Mouse (Mus musculus): ENCODE measurements at regions not wholly inside any gene's neighbourhood (a gene's known extent, or its start where the extent isn't known, plus 50 kb on each side); places are given as distances from the start of the nearest gene placed in this dataset.

DNA sequence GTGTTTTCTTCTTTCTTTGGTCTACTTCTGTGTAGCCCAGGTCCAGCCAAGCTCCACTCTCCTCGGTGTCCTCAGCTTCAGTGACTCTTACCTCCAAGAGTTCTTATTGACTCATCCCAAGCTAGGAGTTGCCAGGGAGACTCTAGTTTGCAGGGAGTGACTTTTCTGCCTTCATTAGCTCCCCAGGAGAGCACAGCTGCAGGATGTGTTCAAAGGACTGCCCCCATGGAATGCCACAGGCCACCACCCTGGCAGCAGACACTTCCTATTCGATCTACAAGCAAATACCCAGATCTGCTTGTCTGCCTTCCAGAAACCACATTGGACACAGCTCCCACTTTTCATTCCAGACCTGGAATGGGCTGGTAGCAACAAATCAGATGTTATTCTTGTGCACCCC lies 269.6 kb upstream of the Tnp1 start:
- ATAC-seq (replicated peaks; ENCODE audit: low FRiP score, low TSS enrichment, poor library complexity, severe bottlenecking): no peak

DNA sequence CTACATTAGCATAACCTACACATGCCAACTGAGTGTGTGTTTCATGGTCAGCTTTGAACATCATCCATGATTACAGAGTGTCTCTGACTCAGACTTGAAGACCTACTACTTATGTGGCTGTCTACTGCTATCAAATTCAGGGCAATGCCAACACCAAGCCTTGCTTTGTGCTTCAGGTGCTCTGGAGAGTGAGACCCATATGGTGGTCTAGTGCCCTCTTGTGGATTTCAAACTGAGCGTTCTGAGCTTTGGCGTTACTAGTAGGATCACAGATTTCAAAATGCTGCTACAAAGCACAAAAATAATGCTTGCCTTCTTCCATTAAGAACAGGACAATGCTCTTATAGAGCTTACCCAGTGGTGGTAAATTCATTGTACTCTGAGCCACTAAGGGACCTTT lies 258.8 kb upstream of the Tnp1 start:
- ATAC-seq (replicated peaks; ENCODE audit: low FRiP score, low TSS enrichment, poor library complexity, severe bottlenecking): no peak

DNA sequence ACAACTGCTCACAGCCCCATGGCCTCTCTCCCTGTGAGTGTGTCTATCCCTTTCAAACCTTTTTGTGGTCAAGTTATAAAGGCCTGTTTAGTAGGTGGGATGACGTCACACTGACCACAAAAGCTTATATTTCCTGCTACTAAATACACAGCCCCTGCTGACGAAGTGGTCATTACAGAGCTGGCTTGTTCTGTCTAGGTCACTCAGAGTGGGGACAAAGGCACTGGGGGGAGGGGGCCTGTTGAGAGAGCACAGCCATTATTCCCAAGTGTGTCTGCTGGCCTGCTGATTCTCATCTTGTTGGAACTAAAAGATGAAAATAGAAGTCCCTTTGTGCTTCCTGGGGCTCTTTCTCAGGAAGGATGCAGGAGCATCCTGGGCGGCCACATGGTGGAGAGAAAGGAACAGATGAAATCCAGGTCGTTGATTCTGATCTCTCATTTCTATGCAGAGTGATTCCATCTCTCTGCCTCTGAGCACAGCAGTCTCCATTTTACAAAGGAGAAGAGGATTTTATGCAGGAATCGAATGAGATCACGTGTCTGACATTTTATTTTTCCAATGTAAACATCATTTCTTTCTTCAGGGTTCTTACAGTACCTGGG lies 255.2 kb upstream of the Tnp1 start:
- ATAC-seq (replicated peaks; ENCODE audit: low FRiP score, low TSS enrichment, poor library complexity, severe bottlenecking): no peak

DNA sequence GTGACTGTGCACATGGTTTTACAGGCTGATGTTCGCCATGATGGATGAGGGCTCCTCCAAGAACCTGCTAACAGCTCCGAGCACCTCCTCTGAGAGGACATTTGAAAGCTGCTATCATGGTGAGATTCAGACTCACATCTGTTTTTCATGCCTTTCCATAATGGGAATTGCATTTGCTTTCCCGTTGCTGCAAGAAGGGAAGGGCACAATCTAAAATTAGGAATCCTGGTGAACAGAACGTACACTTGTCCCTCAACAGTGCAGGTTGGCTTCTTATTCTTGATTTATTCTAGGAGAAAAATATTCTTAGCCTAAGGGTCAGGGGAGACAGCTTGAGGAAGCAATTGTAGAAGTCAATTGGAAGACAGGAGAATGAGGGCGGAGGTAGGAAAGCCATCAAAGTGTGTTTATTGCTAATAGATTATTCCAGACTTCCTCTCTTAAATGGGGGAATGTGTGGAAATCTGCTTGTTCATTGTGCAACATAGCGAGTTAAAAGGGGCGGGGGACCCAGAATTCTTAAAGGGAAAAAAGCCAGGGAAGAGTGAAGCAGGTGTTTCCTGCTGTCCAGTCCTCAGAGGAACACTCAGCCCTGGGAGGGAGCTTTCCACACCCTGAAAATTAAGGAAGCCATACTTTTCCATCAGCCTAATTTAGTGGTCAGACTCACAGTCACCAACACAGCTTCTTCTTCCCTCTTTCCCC lies 253.5 kb upstream of the Tnp1 start:
- no peak for ATAC-seq (replicated peaks; ENCODE audit: low FRiP score, low TSS enrichment, poor library complexity, severe bottlenecking)

DNA sequence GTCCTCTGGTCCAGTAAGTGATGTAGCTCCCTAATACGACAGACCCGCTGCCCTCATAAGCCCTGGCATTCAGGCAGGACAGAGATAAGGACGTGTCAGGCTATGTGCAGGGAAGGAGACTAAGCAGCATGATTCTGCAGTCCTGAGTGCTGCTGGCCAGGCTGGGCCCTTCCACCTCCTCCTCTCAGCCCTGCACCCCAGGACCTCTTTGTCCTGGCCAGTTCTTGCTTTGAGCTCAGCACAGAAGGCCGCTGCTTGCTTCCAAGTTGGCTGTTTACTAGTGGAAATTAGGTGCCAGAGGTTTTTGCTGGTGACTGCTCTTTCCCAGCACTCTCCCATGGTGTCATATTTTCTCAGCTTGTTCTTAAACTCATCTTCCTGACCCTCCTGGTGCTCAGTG lies 249.3 kb upstream of the Tnp1 start:
- ATAC-seq (replicated peaks; ENCODE audit: low FRiP score, low TSS enrichment, poor library complexity, severe bottlenecking): no peak

DNA sequence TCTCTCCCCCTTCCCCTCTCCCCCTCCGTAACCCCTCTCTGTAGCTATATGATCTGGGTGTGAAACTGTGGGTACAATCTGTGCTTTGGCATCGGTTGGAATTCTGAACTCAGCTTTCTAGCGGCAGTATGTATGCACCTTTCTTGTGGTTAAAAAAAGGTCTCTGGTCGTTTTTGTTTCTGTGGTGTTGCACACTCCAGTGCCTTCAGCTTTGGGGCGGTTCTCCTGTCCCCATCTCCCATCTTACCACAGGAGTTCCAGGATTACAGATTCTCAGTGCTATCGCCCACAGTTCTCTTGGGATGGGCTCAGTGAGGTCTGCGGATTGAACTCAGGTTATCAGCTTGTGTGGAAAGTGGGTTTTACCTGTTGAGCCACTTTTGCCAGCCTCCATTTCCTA lies 248.5 kb upstream of the Tnp1 start:
- no peak for ATAC-seq (replicated peaks; ENCODE audit: low FRiP score, low TSS enrichment, poor library complexity, severe bottlenecking)

DNA sequence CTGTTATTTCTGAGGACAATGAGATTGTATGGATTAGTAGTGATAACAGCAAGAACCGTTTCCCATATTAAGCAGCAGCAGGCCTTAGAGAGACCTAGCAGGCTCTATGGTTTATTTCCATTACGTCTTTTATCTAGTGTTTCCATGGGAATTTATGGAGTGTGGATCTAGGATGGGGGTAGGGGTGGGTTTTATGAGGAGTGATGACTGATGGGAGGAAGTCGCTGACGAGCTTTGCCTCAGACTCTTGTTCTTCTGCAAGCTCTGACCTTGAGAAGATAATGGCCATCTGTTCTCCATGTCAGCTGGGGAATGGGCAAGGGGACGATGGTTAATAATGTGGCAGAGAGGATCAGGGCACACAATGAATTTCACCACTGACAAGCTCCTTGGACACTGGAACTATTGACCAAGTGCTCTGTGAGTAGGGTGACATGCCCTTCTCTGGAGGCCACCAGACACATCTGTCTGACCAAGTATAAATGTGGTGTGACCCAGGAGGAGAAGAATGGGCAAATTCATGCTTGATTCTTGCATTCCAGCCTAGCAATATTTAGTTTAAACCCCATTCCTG lies 243.9 kb upstream of the Tnp1 start:
- ATAC-seq (replicated peaks; ENCODE audit: low FRiP score, low TSS enrichment, poor library complexity, severe bottlenecking): no peak

DNA sequence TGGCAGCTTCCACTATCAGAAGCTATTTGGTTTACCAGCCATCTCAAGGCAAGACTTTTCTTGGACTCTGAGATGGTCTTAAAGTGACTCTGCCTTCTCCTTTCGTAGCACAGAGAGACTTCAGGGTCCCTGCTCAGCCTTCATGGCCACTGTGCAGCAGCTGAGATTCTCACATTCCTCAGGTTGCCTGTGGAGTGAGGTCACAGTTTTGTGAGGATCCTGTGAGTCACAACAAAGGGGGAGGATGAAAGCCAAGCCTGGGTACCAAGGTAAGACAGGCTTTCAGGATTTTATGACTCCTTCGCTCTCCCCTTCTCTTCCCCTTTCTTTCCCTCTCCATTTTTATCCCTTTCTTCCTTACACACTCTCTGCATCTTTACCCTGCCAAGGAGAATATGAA lies 241.6 kb upstream of the Tnp1 start:
- no peak for ATAC-seq (replicated peaks; ENCODE audit: low FRiP score, low TSS enrichment, poor library complexity, severe bottlenecking)

DNA sequence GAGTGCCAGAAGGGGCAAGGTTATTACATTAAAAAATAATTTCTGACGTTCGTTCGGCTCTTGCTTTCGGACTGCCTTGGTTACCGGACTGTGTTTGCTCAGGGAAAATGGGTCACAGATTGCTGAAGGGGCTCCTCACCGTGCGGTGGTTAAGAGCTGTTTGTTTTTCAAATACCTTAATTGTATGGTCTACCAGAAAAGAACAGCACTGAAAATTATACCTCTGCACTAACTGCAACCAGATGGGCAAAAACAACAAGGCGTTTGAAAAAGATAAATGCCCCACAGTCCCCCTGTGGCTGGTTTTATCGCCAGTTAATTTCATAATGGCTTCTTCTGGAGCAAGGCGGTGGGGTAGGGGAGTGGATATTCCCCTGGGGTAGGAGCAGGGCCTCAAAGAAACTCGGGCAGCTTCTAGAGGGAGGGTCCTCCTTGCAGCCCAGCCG lies 236.2 kb upstream of the Tnp1 start:
- no peak for ATAC-seq (replicated peaks; ENCODE audit: low FRiP score, low TSS enrichment, poor library complexity, severe bottlenecking)

DNA sequence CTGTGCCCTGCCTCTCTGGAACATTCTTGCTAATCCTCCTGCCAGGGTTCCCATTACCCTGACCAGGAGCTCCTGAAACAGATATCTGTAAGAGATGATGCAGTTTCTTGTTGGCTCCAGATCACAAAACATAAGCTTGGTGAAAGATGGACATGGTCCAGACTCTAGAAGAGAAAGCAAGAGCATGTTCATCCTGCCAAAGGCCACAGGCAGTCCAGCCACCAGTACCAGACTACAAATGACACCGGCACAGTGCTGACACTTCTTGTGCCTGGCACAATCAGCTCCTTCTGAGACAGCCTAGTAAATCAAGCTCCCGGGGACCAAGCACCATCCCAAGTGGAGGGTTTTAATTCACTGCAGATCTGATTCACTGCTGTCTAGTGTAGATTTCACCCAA lies 228.3 kb upstream of the Tnp1 start:
- ATAC-seq (replicated peaks; ENCODE audit: low FRiP score, low TSS enrichment, poor library complexity, severe bottlenecking): no peak

DNA sequence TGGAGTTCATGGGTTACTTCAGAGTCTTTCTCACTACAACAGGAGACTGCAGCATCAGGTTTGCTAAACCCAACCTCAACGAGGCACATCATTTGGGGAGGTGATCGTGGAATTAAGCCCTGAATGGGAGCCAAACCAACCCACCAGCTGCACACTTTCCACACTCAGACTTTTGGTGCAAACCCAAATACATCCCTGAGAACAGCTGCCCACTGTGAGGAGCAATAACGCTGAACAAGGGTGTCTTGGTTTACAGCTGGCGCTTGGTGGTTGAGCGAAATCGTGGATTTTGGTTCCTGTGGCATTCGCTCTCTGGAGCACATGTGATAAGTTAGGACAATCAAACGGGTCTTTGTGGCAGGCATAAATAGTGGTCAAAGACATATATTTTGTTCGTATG lies 226.6 kb upstream of the Tnp1 start:
- ATAC-seq (replicated peaks; ENCODE audit: low FRiP score, low TSS enrichment, poor library complexity, severe bottlenecking): no peak

DNA sequence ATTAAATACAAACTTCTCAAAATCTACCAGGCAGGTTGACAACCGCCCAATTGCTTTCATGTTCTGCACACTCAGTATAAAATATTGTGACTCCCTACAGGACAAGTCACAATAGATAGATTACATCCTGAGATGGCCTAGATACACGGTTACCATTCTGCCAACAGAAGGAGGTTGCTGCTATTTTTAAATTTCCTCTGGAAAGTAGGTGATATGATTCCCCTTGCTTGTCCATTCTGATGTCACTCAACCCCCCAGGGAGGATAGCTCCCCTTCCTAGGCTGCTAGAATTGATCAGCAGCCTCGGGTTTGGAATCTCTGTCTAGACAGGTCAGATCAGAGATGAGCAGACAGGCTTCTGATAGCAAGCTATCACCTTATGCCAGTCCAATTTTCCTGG lies 221.2 kb upstream of the Tnp1 start:
- ATAC-seq (replicated peaks; ENCODE audit: low FRiP score, low TSS enrichment, poor library complexity, severe bottlenecking): no peak

DNA sequence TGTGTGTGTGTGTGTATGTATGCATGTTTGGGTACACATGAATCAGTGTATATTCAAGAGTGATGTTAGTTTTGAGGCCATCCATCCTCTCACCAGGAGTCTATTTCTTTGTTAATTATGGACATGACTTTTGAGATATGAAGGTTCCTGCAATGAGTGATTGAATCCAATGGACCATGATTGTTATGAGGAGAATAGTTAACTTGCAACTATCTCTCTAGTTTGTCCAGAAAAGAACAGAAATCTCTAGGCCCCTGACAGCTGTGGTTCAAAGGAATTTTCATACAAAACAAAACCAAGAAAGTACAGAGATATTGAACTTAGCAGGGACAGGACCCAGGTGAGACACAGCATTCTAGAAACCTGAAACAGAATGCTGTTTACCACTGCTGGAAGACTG lies 217.9 kb upstream of the Tnp1 start:
- ATAC-seq (replicated peaks; ENCODE audit: low FRiP score, low TSS enrichment, poor library complexity, severe bottlenecking): no peak

DNA sequence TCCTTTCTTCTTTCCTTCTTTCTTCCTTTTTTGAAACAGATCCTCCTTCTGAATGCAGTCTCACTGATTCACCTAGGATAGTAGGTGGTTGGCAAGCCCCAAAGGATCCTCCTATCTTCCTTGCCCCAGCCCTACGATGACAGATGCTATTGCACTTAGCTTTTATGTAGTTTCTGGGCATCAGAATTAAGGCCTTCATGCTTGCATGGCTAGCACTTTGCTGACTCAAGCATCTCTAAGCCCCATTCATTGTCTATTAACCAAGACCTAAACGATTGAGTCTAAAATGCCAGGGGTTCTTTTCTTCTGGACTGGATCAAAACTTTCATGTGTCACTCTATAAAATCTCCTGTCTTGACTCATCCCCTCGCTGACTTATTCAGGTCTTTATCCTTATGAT lies 217.3 kb upstream of the Tnp1 start:
- no peak for ATAC-seq (replicated peaks; ENCODE audit: low FRiP score, low TSS enrichment, poor library complexity, severe bottlenecking)

DNA sequence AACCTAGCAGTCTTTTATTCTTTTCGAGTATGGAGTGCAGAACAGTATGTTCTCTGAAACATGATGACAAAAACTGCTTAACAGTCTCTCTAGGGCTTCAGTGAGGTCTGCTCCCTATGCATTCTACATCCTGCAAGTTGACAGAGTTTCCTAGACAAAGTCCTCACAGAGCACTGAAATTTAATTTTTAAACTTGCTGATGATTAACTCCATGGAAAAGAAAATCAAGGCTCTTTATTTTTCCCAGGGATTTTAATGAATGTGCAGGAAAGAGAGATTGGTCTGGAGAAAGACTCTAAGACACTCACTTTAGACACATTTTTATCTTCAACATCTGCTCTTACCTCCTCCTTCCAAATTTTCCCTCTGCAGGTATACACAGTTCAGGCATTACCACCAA lies 214.9 kb upstream of the Tnp1 start:
- ATAC-seq (replicated peaks; ENCODE audit: low FRiP score, low TSS enrichment, poor library complexity, severe bottlenecking): no peak

DNA sequence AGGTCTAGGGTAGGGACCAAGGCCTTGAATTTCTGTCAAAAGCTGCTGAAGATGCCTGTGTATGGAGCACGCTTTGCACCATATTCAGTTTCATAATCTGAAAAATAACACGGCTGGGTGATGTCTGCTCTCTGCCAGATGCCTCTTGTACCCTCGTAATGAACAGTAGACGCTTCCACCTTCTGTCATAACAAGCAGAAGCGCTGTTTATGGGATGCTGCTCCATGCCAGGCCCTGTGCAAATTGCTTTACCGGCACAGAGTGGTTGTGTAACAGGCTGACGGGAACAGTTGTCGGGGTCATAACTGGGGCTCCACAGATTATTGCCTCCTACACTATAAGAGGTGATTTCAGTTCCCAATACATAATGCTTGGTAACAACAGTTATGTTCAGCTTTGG lies 211.5 kb upstream of the Tnp1 start:
- no peak for ATAC-seq (replicated peaks; ENCODE audit: low FRiP score, low TSS enrichment, poor library complexity, severe bottlenecking)

DNA sequence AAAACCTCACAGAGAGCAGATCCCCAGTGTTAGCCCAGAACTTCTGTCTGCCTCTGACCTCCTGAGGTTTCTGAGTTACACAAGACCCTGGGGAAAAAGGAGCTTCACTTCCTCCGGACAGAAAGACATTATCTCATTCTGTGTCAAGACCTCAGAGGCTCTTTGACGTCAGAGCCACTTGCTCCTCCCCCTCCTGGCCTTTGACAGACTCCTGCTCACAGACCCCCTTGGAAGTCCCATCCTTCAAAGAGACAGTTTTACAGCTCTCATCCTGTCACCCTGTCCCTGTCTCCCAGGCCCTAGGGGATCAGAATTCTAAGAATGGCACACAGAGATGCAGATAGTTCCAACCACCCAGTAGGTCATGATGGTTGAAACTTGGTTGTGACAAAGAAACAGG lies 206.2 kb upstream of the Tnp1 start:
- no peak for ATAC-seq (replicated peaks; ENCODE audit: low FRiP score, low TSS enrichment, poor library complexity, severe bottlenecking)

DNA sequence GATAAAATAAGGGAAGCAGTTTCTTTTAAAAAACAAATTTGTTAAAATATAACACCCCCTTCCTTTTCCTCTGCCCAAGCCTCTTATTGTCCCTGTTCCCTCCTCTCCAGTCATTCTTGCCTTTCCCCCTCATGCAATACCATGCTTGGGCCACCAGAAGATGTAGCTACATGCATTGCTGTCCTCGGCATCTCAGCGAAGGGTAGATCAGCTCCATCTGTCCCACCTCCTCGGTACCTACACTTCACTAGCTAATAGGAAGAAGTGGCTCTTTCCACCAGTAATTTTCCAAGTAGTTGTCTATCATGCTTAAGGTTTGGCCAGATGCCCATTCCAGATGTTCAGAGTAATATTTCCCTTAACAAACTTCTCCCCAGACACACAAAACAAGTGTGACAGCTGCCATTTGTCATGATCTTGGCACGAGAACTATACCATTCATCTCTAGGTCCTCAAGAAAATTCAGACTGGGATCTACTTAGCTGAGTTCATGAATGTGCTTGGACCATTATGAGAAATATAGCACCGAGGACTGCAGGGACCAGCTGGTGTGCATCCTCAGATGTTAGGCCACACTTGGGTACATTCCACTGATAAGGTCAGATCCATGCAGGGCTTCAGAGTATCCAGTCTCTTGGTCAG lies 198.7 kb upstream of the Tnp1 start:
- no peak for ATAC-seq (replicated peaks; ENCODE audit: low FRiP score, low TSS enrichment, poor library complexity, severe bottlenecking)

DNA sequence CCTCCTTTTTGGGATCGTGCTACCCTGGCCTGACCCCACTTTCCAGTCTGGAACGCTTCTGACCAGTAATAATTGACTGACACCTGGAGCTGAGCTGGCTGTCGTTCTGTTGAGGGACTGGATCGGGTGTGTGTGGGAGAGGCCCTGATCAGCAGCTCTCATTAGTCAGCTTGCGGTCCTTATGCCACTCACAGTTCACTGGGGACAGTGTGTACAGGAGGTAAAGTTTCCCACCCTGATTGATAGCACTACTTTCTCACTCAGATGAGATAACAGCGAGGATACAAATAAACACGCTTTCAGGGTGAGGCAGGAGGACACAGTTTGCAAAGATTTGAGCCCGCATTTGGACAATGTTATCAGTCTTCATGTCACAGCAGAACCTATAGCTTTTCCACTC lies 191.7 kb upstream of the Tnp1 start:
- ATAC-seq (replicated peaks; ENCODE audit: low FRiP score, low TSS enrichment, poor library complexity, severe bottlenecking): no peak

DNA sequence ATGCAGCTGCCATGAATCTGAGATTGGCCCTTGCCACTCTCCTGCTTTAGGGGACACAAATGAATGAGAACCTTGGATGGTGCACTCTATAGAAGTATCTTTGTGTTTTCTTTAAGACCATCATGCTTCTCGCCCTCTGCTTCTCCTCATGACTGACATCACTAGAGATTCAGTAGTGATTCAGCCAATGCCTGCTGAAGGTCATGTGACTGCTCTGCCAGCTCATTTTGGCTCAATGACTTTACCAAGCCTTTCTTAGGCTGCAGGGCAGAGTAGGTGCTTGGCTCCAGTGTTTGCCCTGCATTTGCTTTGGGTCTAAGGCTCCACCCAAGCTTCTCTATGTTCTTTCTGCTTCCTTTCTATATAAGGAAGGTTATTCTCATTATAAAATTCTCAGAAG lies 190.1 kb upstream of the Tnp1 start:
- no peak for ATAC-seq (replicated peaks; ENCODE audit: low FRiP score, low TSS enrichment, poor library complexity, severe bottlenecking)

DNA sequence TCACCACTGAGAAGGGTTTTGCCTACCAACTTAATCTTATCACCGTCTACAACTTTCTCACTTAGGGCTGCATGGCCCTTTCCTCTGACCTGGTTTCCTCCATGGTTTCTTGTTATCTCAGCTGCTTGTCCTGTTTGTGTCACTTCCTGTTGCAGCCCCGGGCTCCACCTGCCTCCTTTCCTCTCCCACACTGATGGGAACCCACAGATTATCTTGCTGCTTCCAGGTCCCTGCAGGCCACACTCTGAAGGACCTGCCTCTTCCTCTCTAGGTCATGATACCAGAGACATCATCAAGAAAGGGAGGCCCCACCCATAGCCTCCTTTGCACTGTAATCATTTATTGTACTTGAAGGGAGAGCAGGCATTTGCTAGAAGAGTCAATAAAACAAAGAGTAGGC lies 184.4 kb upstream of the Tnp1 start:
- ATAC-seq (replicated peaks; ENCODE audit: low FRiP score, low TSS enrichment, poor library complexity, severe bottlenecking): no peak

All from megakaryocyte-erythroid progenitor cell, adult 5-6 weeks (primary cell).